Mouse (Mus musculus) ES-E14 (cell line): ENCODE results near the gene Ptprj. TPM values are rescaled to one million over a fixed set of nuclear protein-coding genes. Genes with fewer than 3 reads are reported as not detected.

Experiments used
- DNase-seq: peaks from one replicate; pipeline ENCODE4 v3.0.0-alpha.2; 2013; ENCODE audit warnings: low read depth, low spot score
- H3K27ac ChIP-seq: 2 replicates; pipeline ENCODE4 v1.5.1; 2012; ENCODE audit warnings: low read depth, mild to moderate bottlenecking, low read length, moderate library complexity, mixed read lengths; ENCODE audit not compliant: poor library complexity, insufficient read depth, severe bottlenecking
- H3K36me3 ChIP-seq: 2 replicates; pipeline ENCODE4 v1.6.1; 2012; ENCODE audit warnings: mild to moderate bottlenecking, low read length, moderate library complexity, mixed read lengths; ENCODE audit not compliant: control insufficient read depth, poor library complexity, insufficient read depth, severe bottlenecking
- H3K4me1 ChIP-seq, 2 experiments: fragments of 150-350 bp in 1 of 2; sonication (generic) in 1 of 2; 2 replicates each; pipeline ENCODE4 v1.6.1; 2012; ENCODE audit warnings: low read length in 2 of 2, mild to moderate bottlenecking in 1 of 2, mixed read lengths in 1 of 2; ENCODE audit not compliant: control insufficient read depth in 2 of 2, insufficient read depth in 2 of 2, poor library complexity in 1 of 2
- H3K4me3 ChIP-seq, 2 experiments: fragments of 150-350 bp in 1 of 2; sonication (generic) in 1 of 2; 2 replicates each; pipeline ENCODE4 v1.5.1; 2012; ENCODE audit warnings: low read length in 2 of 2, low read depth in 1 of 2, mild to moderate bottlenecking in 1 of 2, mixed read lengths in 1 of 2; ENCODE audit not compliant: insufficient read depth in 1 of 2, poor library complexity in 1 of 2, severe bottlenecking in 1 of 2
- H3K9ac ChIP-seq: 2 replicates; pipeline ENCODE4 v1.6.1; 2012; ENCODE audit warnings: low read depth, mild to moderate bottlenecking, low read length, mixed read lengths; ENCODE audit not compliant: poor library complexity, insufficient read depth, severe bottlenecking
- H3K9me3 ChIP-seq: fragments of 150-350 bp; sonication (generic); 2 replicates; pipeline ENCODE4 v1.6.1; 2012; ENCODE audit warnings: low read depth, mild to moderate bottlenecking, low read length; ENCODE audit not compliant: control insufficient read depth, insufficient read depth
- CHD2 ChIP-seq: IDR thresholded peaks from 2 replicates; pipeline ENCODE4 v1.6.1; 2014; ENCODE audit warnings: mild to moderate bottlenecking, low read depth, low read length, inconsistent platforms
- HCFC1 ChIP-seq: IDR thresholded peaks from 2 replicates; pipeline ENCODE4 v1.6.1; 2012; ENCODE audit warnings: low read length, inconsistent platforms, borderline replicate concordance; ENCODE audit not compliant: insufficient read depth
- MAFK ChIP-seq: IDR thresholded peaks from 2 replicates; pipeline ENCODE4 v1.6.1; 2014; ENCODE audit warnings: mild to moderate bottlenecking, low read depth, low read length, inconsistent platforms; ENCODE audit not compliant: insufficient read depth
- ZC3H11A ChIP-seq: IDR thresholded peaks from 2 replicates; pipeline ENCODE4 v1.6.1; 2012; ENCODE audit warnings: low read depth, mild to moderate bottlenecking, inconsistent platforms, low read length, borderline replicate concordance
- ZNF384 ChIP-seq: IDR thresholded peaks from 2 replicates; pipeline ENCODE4 v1.6.1; 2012; ENCODE audit warnings: low read depth, low read length, inconsistent platforms
- in situ Hi-C, 2 experiments: fragments of 600-800 bp; cut with MboI; formaldehyde crosslinking; loops; one replicate each; pipeline ENCODE4 v1.15.1; 2025; ENCODE audit warnings: low sequenced_read_pairs in 2 of 2, inconsistent platforms in 1 of 2; ENCODE audit not compliant: unreplicated experiment in 2 of 2
- total RNA-seq: library from RNA; depleted of rRNA; stranded (reverse); fragments of 300-350 nt; gene quantifications from 2 replicates; pipeline ENCODE4 v1.2.3, GENCODE M21; 2012

Ptprj gene
- total RNA-seq, 1 experiment: 10.7 TPM

- H3K9ac ChIP-seq: peak overlapping the region; percentile 61; the same call in 1 of the 2 replicates
- no peaks in the 10 kb centered on the region for H3K36me3 ChIP-seq
- TF ChIP-seq CHD2 (no peak), ZC3H11A (no peak), ZNF384 (no peak), MAFK (no peak), HCFC1 (no peak)
- 0 out of 4 replicates have a peak overlapping the region, but pooled peaks of 1 of the 2 experiments have one; percentile 5 for H3K4me3 ChIP-seq
- H3K9me3 ChIP-seq: no peaks in the 10 kb centered on the region
- H3K4me1 ChIP-seq: peaks cover 7 to 24% of the 10 kb centered on the region in 2 experiments; a peak in 3 of 4 replicates
- H3K27ac ChIP-seq: peak overlapping the region; percentile 84
- DNase-seq: no peak
- in situ Hi-C loops: no loop called here
Measured at GRCm38 (mm10) chr2:90560197-90560843, 20.1 kb downstream of the Ptprj start.

GRCm38 (mm10) chr2:90559688-90560196 lies 20.7 kb downstream of the Ptprj start:
- no peak for DNase-seq
- peak overlapping the region; percentile 84; the same call in 1 of the 2 replicates for H3K27ac ChIP-seq
- peaks cover 8 to 24% of the 10 kb centered on the region in 2 experiments; a peak in 3 of 4 replicates for H3K4me1 ChIP-seq
- peak overlapping the region; percentile 61; the same call in 1 of the 2 replicates for H3K9ac ChIP-seq
- in situ Hi-C loops: no loop called here
- no peaks in the 10 kb centered on the region for H3K36me3 ChIP-seq
- H3K4me3 ChIP-seq: 0 out of 4 replicates have a peak overlapping the region, but pooled peaks of 1 of the 2 experiments have one; percentile 5
- TF ChIP-seq ZC3H11A (no peak), HCFC1 (no peak), MAFK (no peak), ZNF384 (no peak), CHD2 (no peak)
- no peaks in the 10 kb centered on the region for H3K9me3 ChIP-seq

GRCm38 (mm10) chr2:90559015-90559687 lies 21.3 kb downstream of the Ptprj start:
- Histone ChIP-seq H3K36me3 (no peaks in the 10 kb centered on the region), H3K9ac (no peak overlapping the region), H3K4me1 (peaks cover 8 to 24% of the 10 kb centered on the region in 2 experiments; a peak in 3 of 4 replicates), H3K9me3 (no peaks in the 10 kb centered on the region), H3K4me3 (no peak overlapping the region), H3K27ac (peak overlapping the region; percentile 67; the same call in 1 of the 2 replicates)
- DNase-seq: no peak
- no peak for TF ChIP-seq ZNF384
- no peak for TF ChIP-seq ZC3H11A
- no peak for TF ChIP-seq HCFC1
- no peak for TF ChIP-seq CHD2
- no peak for TF ChIP-seq MAFK
- in situ Hi-C loops: no loop called here

DNA sequence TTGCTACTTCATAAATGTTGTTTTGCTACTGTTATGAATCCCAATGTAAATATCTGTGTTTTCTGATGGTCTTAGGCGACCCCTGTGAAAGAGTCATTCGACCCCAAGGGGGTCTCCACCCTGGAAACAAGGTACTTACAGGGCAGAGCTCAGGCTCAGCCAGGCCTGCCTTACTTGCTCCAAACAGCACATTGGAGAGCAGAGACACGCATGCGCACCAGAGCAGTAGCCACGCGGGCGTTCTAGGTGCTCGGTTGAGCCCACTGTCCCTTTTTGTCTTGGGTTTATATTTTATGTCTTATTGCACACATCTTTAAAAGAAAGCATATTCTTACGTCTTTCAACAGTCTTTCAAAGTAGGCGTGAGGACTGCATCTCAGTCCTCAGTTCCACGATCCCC lies 22.1 kb downstream of the Ptprj start:
- no peak for TF ChIP-seq MAFK
- TF ChIP-seq ZC3H11A: no peak
- no peak for TF ChIP-seq ZNF384
- TF ChIP-seq HCFC1: no peak
- TF ChIP-seq CHD2: no peak
- in situ Hi-C loops: no loop called here

More for the DNA sequence above, 22.1 kb downstream of the Ptprj start:
- Histone ChIP-seq H3K36me3 (no peaks in the 10 kb centered on the region), H3K9me3 (no peaks in the 10 kb centered on the region), H3K4me1 (peaks cover 9 to 26% of the 10 kb centered on the region in 2 experiments; a peak in 3 of 4 replicates), H3K9ac (no peak overlapping the region), H3K4me3 (no peak overlapping the region), H3K27ac (no peak overlapping the region; the same call in 1 of the 2 replicates)
- DNase-seq: no peak
